Mouse (Mus musculus): ENCODE data around the gene Slc8a1.

DNA sequence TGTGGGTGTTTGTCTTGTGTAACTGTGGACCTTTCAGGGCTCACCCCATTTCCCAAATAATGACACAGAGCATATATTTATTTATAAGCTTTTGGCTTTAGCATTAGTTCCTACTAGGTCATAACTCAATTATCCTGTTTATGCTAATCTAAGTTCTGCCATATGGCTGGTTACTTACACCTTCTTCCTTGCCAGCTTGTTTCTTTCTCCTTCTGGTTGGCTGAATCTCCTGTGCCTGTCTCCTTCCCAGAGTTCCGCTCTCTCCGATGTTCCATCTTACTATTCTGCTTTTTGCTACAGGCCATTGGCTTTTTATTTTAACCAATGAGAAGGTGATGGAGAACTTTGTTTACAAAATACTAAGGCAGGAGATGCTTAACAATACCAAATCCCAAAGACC lies 374.8 kb downstream of the Slc8a1 start:
- TF ChIP-seq CTCF (IDR thresholded peaks at IDR 0.05) (no peak), EP300 (IDR thresholded peaks at IDR 0.05) (no peak)

All from lung, postnatal 0 days (tissue).